Mouse (Mus musculus) lung, adult 18-20 months (tissue): ENCODE measurements around the gene Cstl1.
A peak's percentile ranks its signal among the peaks of the same experiment; 100 is the strongest.
"Not testable (repeated sequence)": the region's sequence is repeated elsewhere in the genome, so short reads cannot be mapped to it uniquely, and the experiment has no call there.

Experiments
- DNase-seq, 2 experiments: peaks; one replicate each; pipeline ENCODE4 v3.0.0; 2022; ENCODE audit warnings: mixed read lengths in 2 of 2

Gene Cstl1

GRCm38 (mm10) chr2:148750058-148750457 is at the start of gene Cstl1:
Cstl1 (plus strand) TSS chr2:148750358.
- DNase-seq, result no peak

- DNase-seq, result peak in 1 of 2 experiments; percentile 19
Observed at GRCm38 (mm10) chr2:148706409-148707201, 43.6 kb upstream of the Cstl1 start.

- DNase-seq, result no peak
Observed at GRCm38 (mm10) chr2:148707202-148707530, 43.0 kb upstream of the Cstl1 start.

GRCm38 (mm10) chr2:148712326-148712725 is 37.8 kb upstream of the Cstl1 start:
- DNase-seq, result no peak

GRCm38 (mm10) chr2:148717072-148717471 is 33.1 kb upstream of the Cstl1 start:
- DNase-seq, result no peak

GRCm38 (mm10) chr2:148719271-148719995 is 30.7 kb upstream of the Cstl1 start:
- no peak for DNase-seq

GRCm38 (mm10) chr2:148731614-148732326 is 18.4 kb upstream of the Cstl1 start:
- DNase-seq, result peak in 1 of 2 experiments; percentile 9

GRCm38 (mm10) chr2:148732327-148733000 is 17.7 kb upstream of the Cstl1 start, which contains the start of gene Napb:
Napb (minus strand) TSS chr2:148732467.
- DNase-seq, result peak; percentile 95 to 96

GRCm38 (mm10) chr2:148743001-148743400 is 7.2 kb upstream of the Cstl1 start:
- no peak for DNase-seq

GRCm38 (mm10) chr2:148743846-148744407 is 6.2 kb upstream of the Cstl1 start:
- DNase-seq, result no peak

- peak; percentile 53 to 75 for DNase-seq
Observed at GRCm38 (mm10) chr2:148751893-148752813, 2.0 kb downstream of the Cstl1 start.

- no peak for DNase-seq
Observed at GRCm38 (mm10) chr2:148754310-148754846, 4.2 kb downstream of the Cstl1 start.

- peak; percentile 65 to 68 for DNase-seq
Observed at GRCm38 (mm10) chr2:148763648-148764388, 13.7 kb downstream of the Cstl1 start.

- not testable (repeated sequence) for DNase-seq
Observed at GRCm38 (mm10) chr2:148771397-148771796, 21.2 kb downstream of the Cstl1 start, which contains the start of gene Cst11. Cst11 (minus strand) TSS chr2:148771497.

GRCm38 (mm10) chr2:148781709-148782108 is 31.6 kb downstream of the Cstl1 start, which contains the start of gene 8030411F24Rik:
8030411F24Rik (plus strand) TSS chr2:148782009.
- no peak for DNase-seq

- no peak for DNase-seq
Observed at GRCm38 (mm10) chr2:148789142-148789541, 39.0 kb downstream of the Cstl1 start, which contains the start of gene Cst12. Cst12 (plus strand) TSS chr2:148789361.

- peak; percentile 19 to 32 for DNase-seq
Observed at GRCm38 (mm10) chr2:148798485-148798884, 48.3 kb downstream of the Cstl1 start, which contains the start of gene Cst8. Cst8 (plus strand) TSS chr2:148798785.

GRCm38 (mm10) chr2:148801491-148801921 is 51.3 kb downstream of the Cstl1 start:
- peak; percentile 6 to 33 for DNase-seq
